Mouse (Mus musculus): ENCODE results near the gene Asic5.

Gene Asic5

GRCm38 (mm10) chr3:82052029-82052428 lies 69.9 kb downstream of the Asic5 start:
- in situ Hi-C loops (cut with MboI; ENCODE audit: low pct_unique_long_range_greater_than_20kb in 1 of 2, low sequenced_read_pairs in 2 of 2, unreplicated experiment in 1 of 2) = no loop called here

GRCm38 (mm10) chr3:82054283-82054974 lies 72.3 kb downstream of the Asic5 start:
- in situ Hi-C loops (cut with MboI; ENCODE audit: low pct_unique_long_range_greater_than_20kb in 1 of 2, low sequenced_read_pairs in 2 of 2, unreplicated experiment in 1 of 2) = no loop called here

GRCm38 (mm10) chr3:82057201-82057600 lies 75.1 kb downstream of the Asic5 start:
- in situ Hi-C loops (cut with MboI; ENCODE audit: low pct_unique_long_range_greater_than_20kb in 1 of 2, low sequenced_read_pairs in 2 of 2, unreplicated experiment in 1 of 2) = no loop called here

GRCm38 (mm10) chr3:82061402-82062180 lies 79.5 kb downstream of the Asic5 start:
- in situ Hi-C loops (cut with MboI; ENCODE audit: low pct_unique_long_range_greater_than_20kb in 1 of 2, low sequenced_read_pairs in 2 of 2, unreplicated experiment in 1 of 2) = no loop called here

GRCm38 (mm10) chr3:82067830-82068229 lies 85.7 kb downstream of the Asic5 start:
- in situ Hi-C loops (cut with MboI; ENCODE audit: low pct_unique_long_range_greater_than_20kb in 1 of 2, low sequenced_read_pairs in 2 of 2, unreplicated experiment in 1 of 2) = no loop called here

Measured in mouse embryonic stem cell (cell line).